Mouse (Mus musculus): ENCODE results near the gene Ankrd36.

GRCm38 (mm10) chr11:5701821-5702220, 132.3 kb downstream of the Ankrd36 start:
- TF ChIP-seq CTCF (conservative IDR thresholded peaks at IDR 0.05; ENCODE audit: low read length) (no peak), POU5F1 (IDR thresholded peaks at IDR 0.05; ENCODE audit: borderline replicate concordance, low read length) (no peak), NANOG (IDR thresholded peaks at IDR 0.05; ENCODE audit: borderline replicate concordance, low read length) (no peak)

Measured in E14TG2a.4 (cell line).